Mouse (Mus musculus): ENCODE measurements around the gene Kif5a. TPM values are rescaled to one million over a fixed set of nuclear protein-coding genes. Genes with fewer than 3 reads are reported as not detected.
A peak's percentile ranks its signal among the peaks of the same experiment; 100 is the strongest.
"Not testable (repeated sequence)": the region's sequence is repeated elsewhere in the genome, so short reads cannot be mapped to it uniquely, and the experiment has no call there.

Gene Kif5a
- 1.2 TPM in 2 replicates for polyA plus RNA-seq (2015; fragmentation: Nextera tagmentation; extraction: Ambion mirVana)

DNA sequence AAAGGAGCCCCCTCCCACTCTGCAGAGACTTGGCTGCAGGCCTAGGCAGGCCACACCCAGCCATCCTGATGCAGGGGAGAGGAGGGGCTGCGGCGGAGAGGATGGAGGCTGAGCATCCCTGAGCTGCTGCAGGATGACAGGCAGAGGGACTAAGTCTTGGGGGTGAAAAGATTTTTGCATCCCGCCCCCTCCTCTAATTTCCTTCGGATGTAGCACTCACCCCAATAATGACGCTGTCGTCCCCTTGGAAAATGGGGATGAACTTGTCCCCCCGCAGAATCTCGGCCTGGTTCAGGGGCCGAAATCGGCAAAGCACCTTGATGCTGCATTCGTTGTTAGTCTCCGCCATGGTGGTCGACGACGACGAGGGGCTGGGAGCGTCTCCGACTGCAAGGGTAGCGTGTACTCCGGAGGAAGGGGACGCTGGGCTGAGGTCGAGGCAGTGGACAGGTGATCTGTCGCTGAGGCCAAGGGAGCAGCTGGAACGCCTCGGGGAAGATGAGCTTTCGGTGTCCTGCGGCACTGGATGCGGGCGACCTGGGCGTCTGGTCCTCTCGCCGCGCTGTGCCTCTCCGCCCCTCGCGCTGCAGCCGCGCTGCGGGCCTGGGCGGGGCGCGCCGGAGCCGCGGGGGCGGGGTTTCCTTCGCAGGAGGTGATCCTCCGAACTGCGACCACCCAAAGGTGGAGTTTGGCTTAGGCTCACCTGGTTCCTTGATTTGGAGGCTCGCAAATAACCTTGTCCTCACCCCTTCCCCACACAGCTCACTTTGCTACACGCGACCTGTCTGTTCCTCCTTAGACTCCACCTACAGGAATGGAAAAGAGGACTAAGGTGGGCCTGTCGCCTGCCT is at the start of gene Kif5a:
Kif5a (minus strand) TSS at position 801 of the 851 bp plus-strand sequence.
- Histone ChIP-seq H3K9ac (ENCODE audit: low read length) (peak within 1 kb of the TSS; percentile 56), H3K36me3 (ENCODE audit: control insufficient read depth, insufficient read depth, low read length) (no peaks in the 10 kb centered on the region), H3K27ac (ENCODE audit: low read length) (no peak within 1 kb of the TSS), H3K9me3 (ENCODE audit: control insufficient read depth, low read length) (no peaks in the 10 kb centered on the region), H3K27me3 (ENCODE audit: control insufficient read depth, insufficient read depth, low read depth, low read length) (peaks cover 20% of the 10 kb centered on the region), H3K4me1 (replicated peaks; ENCODE audit: control insufficient read depth, insufficient read depth, low read length) (peaks cover 13% of the 10 kb centered on the region), H3K4me2 (ENCODE audit: low read depth, low read length) (peak within 1 kb of the TSS; percentile 77), H3K4me3 (ENCODE audit: low read length) (peak within 1 kb of the TSS; percentile 47)
- no peak for ATAC-seq (ENCODE audit: low read depth)
- 1% methylated on average over 44 of the region's 53 CpGs for WGBS

DNA sequence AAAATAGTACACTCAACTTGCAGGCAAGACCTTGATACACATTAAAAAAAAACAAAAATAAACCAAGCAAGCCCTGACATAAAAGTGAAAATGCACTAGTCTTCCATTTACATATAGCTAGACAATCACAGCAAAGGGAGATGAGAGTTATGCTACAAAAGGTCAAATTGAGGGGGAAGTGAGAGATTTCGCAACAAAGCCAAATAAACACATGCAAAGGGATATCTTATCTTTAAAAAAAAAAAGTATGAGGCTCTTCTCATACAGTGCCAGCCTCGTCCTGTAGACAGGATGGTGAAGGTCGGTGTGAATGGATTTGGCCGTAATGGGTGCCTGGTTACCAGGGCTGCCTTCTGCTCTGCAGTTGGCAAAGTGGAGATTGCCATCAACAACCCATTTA is 49.7 kb upstream of the Kif5a start:
- Histone ChIP-seq H3K27me3 (ENCODE audit: control insufficient read depth, insufficient read depth, low read depth, low read length) (no peaks in the 10 kb centered on the region), H3K4me1 (replicated peaks; ENCODE audit: control insufficient read depth, insufficient read depth, low read length) (peaks cover 6% of the 10 kb centered on the region), H3K9ac (ENCODE audit: low read length) (no peak overlapping the region), H3K4me3 (ENCODE audit: low read length) (no peak overlapping the region), H3K27ac (ENCODE audit: low read length) (no peak overlapping the region), H3K4me2 (ENCODE audit: low read depth, low read length) (no peak overlapping the region), H3K36me3 (ENCODE audit: control insufficient read depth, insufficient read depth, low read length) (peaks cover 9% of the 10 kb centered on the region), H3K9me3 (ENCODE audit: control insufficient read depth, low read length) (no peaks in the 10 kb centered on the region)
- WGBS, result 59% methylated on average over 4 of the region's 4 CpGs
- no peak for ATAC-seq (ENCODE audit: low read depth)

GRCm38 (mm10) chr10:127312356-127312676 is 49.2 kb upstream of the Kif5a start:
- peak; percentile 66 for ATAC-seq (ENCODE audit: low read depth)
- Histone ChIP-seq H3K9ac (ENCODE audit: low read length) (peak overlapping the region; percentile 84), H3K4me1 (replicated peaks; ENCODE audit: control insufficient read depth, insufficient read depth, low read length) (peaks cover 6% of the 10 kb centered on the region), H3K4me3 (ENCODE audit: low read length) (peak overlapping the region; percentile 77), H3K4me2 (ENCODE audit: low read depth, low read length) (peak overlapping the region; percentile 63), H3K27ac (ENCODE audit: low read length) (peak overlapping the region; percentile 69), H3K36me3 (ENCODE audit: control insufficient read depth, insufficient read depth, low read length) (peaks cover 14% of the 10 kb centered on the region), H3K27me3 (ENCODE audit: control insufficient read depth, insufficient read depth, low read depth, low read length) (no peaks in the 10 kb centered on the region), H3K9me3 (ENCODE audit: control insufficient read depth, low read length) (no peaks in the 10 kb centered on the region)
- under 1% methylated on average over 4 of the region's 4 CpGs for WGBS

- H3K36me3 ChIP-seq (ENCODE audit: control insufficient read depth, insufficient read depth, low read length), result peaks cover 20% of the 10 kb centered on the region
- ATAC-seq (ENCODE audit: low read depth), result peak; percentile 98
- no peaks in the 10 kb centered on the region for H3K9me3 ChIP-seq (ENCODE audit: control insufficient read depth, low read length)
- H3K9ac ChIP-seq (ENCODE audit: low read length), result peak within 1 kb of the TSS; percentile 84
- no peaks in the 10 kb centered on the region for H3K27me3 ChIP-seq (ENCODE audit: control insufficient read depth, insufficient read depth, low read depth, low read length)
- WGBS, result under 1% methylated on average over 65 of the region's 65 CpGs
- peak within 1 kb of the TSS; percentile 77 for H3K4me3 ChIP-seq (ENCODE audit: low read length)
- H3K4me2 ChIP-seq (ENCODE audit: low read depth, low read length), result peak within 1 kb of the TSS; percentile 63
- peaks cover 6% of the 10 kb centered on the region for H3K4me1 ChIP-seq (replicated peaks; ENCODE audit: control insufficient read depth, insufficient read depth, low read length)
- H3K27ac ChIP-seq (ENCODE audit: low read length), result peak within 1 kb of the TSS; percentile 69
Observed at GRCm38 (mm10) chr10:127311476-127312355, 48.6 kb upstream of the Kif5a start, which contains the start of gene Mars. Mars (minus strand) TSS chr10:127311786.

GRCm38 (mm10) chr10:127310523-127311475 is 47.7 kb upstream of the Kif5a start:
- Histone ChIP-seq H3K4me2 (ENCODE audit: low read depth, low read length) (peak overlapping the region; percentile 62), H3K4me1 (replicated peaks; ENCODE audit: control insufficient read depth, insufficient read depth, low read length) (peaks cover 6% of the 10 kb centered on the region), H3K9me3 (ENCODE audit: control insufficient read depth, low read length) (no peaks in the 10 kb centered on the region), H3K27ac (ENCODE audit: low read length) (peak overlapping the region; percentile 44; the same call in 1 of the 2 replicates), H3K27me3 (ENCODE audit: control insufficient read depth, insufficient read depth, low read depth, low read length) (no peaks in the 10 kb centered on the region), H3K4me3 (ENCODE audit: low read length) (peak overlapping the region; percentile 77), H3K9ac (ENCODE audit: low read length) (peak overlapping the region; percentile 84), H3K36me3 (ENCODE audit: control insufficient read depth, insufficient read depth, low read length) (peaks cover 26% of the 10 kb centered on the region)
- WGBS, result 28% methylated on average over 23 of the region's 23 CpGs
- peak; percentile 59 for ATAC-seq (ENCODE audit: low read depth)

DNA sequence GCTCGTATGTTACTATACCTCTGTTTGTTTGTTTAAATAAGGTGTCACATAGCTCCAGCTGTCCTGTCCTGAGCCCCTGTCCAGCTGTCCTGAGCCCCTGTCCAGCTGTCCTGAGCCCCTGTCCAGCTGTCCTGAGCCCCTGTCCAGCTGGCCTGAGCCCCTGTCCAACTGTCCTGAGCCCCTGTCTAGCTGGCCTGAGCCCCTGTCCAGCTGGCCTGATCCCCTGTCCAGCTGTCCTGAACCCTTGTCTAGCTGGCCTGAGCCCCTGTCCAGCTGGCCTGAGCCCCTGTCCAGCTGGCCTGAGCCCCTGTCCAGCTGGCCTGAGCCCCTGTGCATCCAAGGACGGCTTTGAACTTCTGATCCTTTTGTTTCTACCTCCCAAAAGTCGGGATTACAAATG is 46.0 kb upstream of the Kif5a start:
- H3K27me3 ChIP-seq (ENCODE audit: control insufficient read depth, insufficient read depth, low read depth, low read length); ATAC-seq (ENCODE audit: low read depth); H3K4me3 ChIP-seq (ENCODE audit: low read length); H3K27ac ChIP-seq (ENCODE audit: low read length); H3K4me1 ChIP-seq (replicated peaks; ENCODE audit: control insufficient read depth, insufficient read depth, low read length); H3K9ac ChIP-seq (ENCODE audit: low read length); H3K9me3 ChIP-seq (ENCODE audit: control insufficient read depth, low read length); H3K4me2 ChIP-seq (ENCODE audit: low read depth, low read length): not testable (repeated sequence)
- 82% methylated on average over 3 of the region's 3 CpGs for whole genome bisulfite sequencing
- peaks cover 38% of the 10 kb centered on the region for H3K36me3 ChIP-seq (ENCODE audit: control insufficient read depth, insufficient read depth, low read length)

GRCm38 (mm10) chr10:127303136-127303535 is 40.0 kb upstream of the Kif5a start:
- H3K4me3 ChIP-seq (ENCODE audit: low read length), result no peak overlapping the region
- H3K9ac ChIP-seq (ENCODE audit: low read length), result no peak overlapping the region
- H3K27ac ChIP-seq (ENCODE audit: low read length), result no peak overlapping the region
- H3K36me3 ChIP-seq (ENCODE audit: control insufficient read depth, insufficient read depth, low read length), result peaks cover 67% of the 10 kb centered on the region
- no peak overlapping the region for H3K4me2 ChIP-seq (ENCODE audit: low read depth, low read length)
- H3K4me1 ChIP-seq (replicated peaks; ENCODE audit: control insufficient read depth, insufficient read depth, low read length), result no peaks in the 10 kb centered on the region
- no peaks in the 10 kb centered on the region for H3K27me3 ChIP-seq (ENCODE audit: control insufficient read depth, insufficient read depth, low read depth, low read length)
- WGBS, result 91% methylated on average over 11 of the region's 11 CpGs
- H3K9me3 ChIP-seq (ENCODE audit: control insufficient read depth, low read length), result no peaks in the 10 kb centered on the region
- ATAC-seq (ENCODE audit: low read depth), result no peak

DNA sequence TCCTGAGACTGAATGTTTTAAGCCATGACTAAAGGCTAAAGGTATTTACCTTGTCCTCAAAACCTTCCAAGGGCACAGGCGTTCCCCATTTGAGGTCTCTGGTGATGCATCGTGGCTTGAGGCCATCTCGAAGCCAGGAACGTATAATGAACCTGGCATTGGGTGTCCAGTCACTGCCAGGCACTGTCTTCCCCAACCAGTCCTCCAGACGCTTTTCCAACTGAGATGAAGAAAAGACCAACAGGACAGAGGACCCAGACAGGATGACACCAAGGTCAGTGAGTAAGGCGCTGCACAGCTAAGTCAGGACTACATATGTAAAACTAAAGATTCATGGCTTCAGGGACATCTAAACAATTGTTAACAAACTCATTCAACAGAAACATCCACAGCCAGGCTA is 37.2 kb upstream of the Kif5a start:
- no peak overlapping the region for H3K27ac ChIP-seq (ENCODE audit: low read length)
- no peak overlapping the region for H3K4me2 ChIP-seq (ENCODE audit: low read depth, low read length)
- WGBS, result 94% methylated on average over 6 of the region's 6 CpGs
- no peaks in the 10 kb centered on the region for H3K9me3 ChIP-seq (ENCODE audit: control insufficient read depth, low read length)
- H3K9ac ChIP-seq (ENCODE audit: low read length), result no peak overlapping the region
- H3K36me3 ChIP-seq (ENCODE audit: control insufficient read depth, insufficient read depth, low read length), result peaks cover 65% of the 10 kb centered on the region
- no peaks in the 10 kb centered on the region for H3K4me1 ChIP-seq (replicated peaks; ENCODE audit: control insufficient read depth, insufficient read depth, low read length)
- no peaks in the 10 kb centered on the region for H3K27me3 ChIP-seq (ENCODE audit: control insufficient read depth, insufficient read depth, low read depth, low read length)
- no peak for ATAC-seq (ENCODE audit: low read depth)
- H3K4me3 ChIP-seq (ENCODE audit: low read length), result no peak overlapping the region
